Mouse (Mus musculus): ENCODE measurements around the gene Pi4k2a.

DNA sequence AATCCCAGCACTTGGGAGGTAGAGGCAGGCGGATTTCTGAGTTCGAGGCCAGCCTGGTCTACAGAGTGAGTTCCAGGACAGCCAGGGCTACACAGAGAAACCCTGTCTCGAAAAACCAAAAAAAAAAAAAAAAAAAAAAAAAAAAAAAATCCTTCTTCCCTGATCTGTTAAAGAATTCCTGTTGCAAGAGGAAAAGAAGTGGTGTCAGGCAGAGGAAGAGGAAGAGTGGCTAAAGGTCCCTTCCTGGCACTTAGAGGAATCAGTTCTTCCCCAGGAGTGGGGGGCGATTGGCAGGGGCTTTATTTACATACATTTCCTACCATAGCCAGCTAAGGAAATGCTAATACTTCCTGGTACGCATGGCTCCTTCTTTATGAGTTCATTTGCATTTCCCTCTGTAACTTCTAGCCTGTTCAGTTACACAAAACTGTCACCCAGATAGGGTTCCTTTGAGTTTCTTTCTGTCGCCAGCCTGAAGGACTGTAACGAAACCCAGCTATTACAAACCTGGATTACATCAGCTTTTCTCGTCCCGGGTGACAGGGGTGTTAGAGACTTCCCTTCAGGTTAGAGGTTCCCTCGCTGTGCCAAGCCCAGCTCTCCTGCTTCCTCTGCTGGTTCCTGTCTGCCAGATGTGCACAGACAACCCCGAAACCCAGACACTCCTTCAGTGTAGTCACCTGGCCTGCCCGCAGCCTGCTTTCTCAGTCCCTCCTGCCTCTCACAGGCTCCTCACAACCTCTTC, 67.4 kb downstream of the Pi4k2a start:
- TF ChIP-seq ELF1 (IDR thresholded peaks at IDR 0.05; ENCODE audit: low read depth, low read length) (peak; percentile 58), POLR2A (IDR thresholded peaks at IDR 0.05; ENCODE audit: low read depth, low read length) (0 out of 2 replicates have a peak, but pooled peaks have one; percentile 34), CTCF (conservative IDR thresholded peaks at IDR 0.05 in 1 of 2, IDR thresholded peaks at IDR 0.05 in 1 of 2; ENCODE audit: low read depth in 2 of 2, low read length in 2 of 2) (no peak)
